Mouse (Mus musculus) small intestine, adult 2 months (tissue): Measurements from ENCODE around the gene Gabra2.

Experiments
- CTCF ChIP-seq: fragments of 200-500 bp; IDR thresholded peaks from 2 replicates; pipeline ENCODE4 v1.5.1; 2012; ENCODE audit warnings: low read depth, mild to moderate bottlenecking, control low read depth, inconsistent platforms, low read length, moderate library complexity, mixed read lengths; ENCODE audit not compliant: insufficient replicate concordance, insufficient read length; ENCODE audit errors: extremely low read depth
- POLR2A ChIP-seq: fragments of 200-500 bp; IDR thresholded peaks from 2 replicates; pipeline ENCODE4 v1.6.1; 2012; ENCODE audit warnings: low read depth, mild to moderate bottlenecking, control low read depth, inconsistent platforms, low read length, moderate library complexity

DNA sequence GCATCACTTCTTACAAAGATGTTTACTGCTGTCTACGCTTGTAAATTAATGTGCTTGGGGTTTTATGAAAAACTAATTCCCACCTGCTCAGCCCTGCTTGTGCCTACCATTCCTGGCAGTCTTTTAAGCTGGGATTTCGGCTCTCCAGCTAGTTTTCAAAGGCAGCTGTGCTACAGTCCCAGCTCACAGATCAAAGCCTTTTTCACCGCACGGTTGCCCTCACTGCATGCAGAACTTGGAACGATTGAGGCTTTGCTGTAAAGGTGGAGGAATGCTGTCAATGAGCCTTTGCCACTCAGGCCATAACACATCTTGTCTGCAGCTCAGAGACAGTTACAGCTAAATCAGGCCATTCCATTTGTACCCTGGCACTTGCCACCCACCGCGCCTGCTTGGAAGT is 37.6 kb downstream of the Gabra2 start:
- TF ChIP-seq CTCF (no peak), POLR2A (no peak)
